Mouse (Mus musculus) midbrain, embryonic 10.5 days (tissue): Measurements from ENCODE around the gene Slco1b2. TPM values are rescaled to one million over a fixed set of nuclear protein-coding genes. Genes with fewer than 3 reads are reported as not detected.
"Not testable (repeated sequence)": the region's sequence is repeated elsewhere in the genome, so short reads cannot be mapped to it uniquely, and the experiment has no call there.

Experiments used
- DNase-seq: peaks from one replicate; pipeline ENCODE4 v3.0.0-alpha.2; 2017; ENCODE audit warnings: low spot score
- H3K27ac ChIP-seq: fragments of 300-500 bp; sonication (generic); replicated peaks from 2 replicates; pipeline ENCODE4 v1.5.1; 2016; ENCODE audit warnings: mild to moderate bottlenecking
- H3K27me3 ChIP-seq: fragments of 300-500 bp; sonication (generic); 2 replicates; pipeline ENCODE4 v1.6.1; 2016; ENCODE audit warnings: low read depth, mild to moderate bottlenecking; ENCODE audit not compliant: poor library complexity, severe bottlenecking
- H3K36me3 ChIP-seq: fragments of 300-500 bp; sonication (generic); 2 replicates; pipeline ENCODE4 v1.6.1; 2016; ENCODE audit warnings: mild to moderate bottlenecking, moderate library complexity
- H3K4me1 ChIP-seq: fragments of 300-500 bp; sonication (generic); 2 replicates; pipeline ENCODE4 v1.6.1; 2016
- H3K4me3 ChIP-seq: fragments of 300-500 bp; sonication (generic); 2 replicates; pipeline ENCODE4 v1.5.1; 2016; ENCODE audit warnings: mild to moderate bottlenecking, moderate library complexity
- H3K9me3 ChIP-seq: fragments of 300-500 bp; sonication (generic); replicated peaks from 2 replicates; pipeline ENCODE4 v1.6.1; 2016; ENCODE audit warnings: mild to moderate bottlenecking
- WGBS: fragments of 180-500 bp; shearing (Covaris S2); methylation state at CpG from one replicate; pipeline ENCODE4 v1.1.7; 2016; 5-methylcytosine and 5-hydroxymethylcytosine counted together
- polyA plus RNA-seq: library from polyadenylated mRNA; unstranded; fragments of >200 nt; fragmentation: Nextera tagmentation; extraction: Ambion mirVana; gene quantifications from 2 replicates; pipeline ENCODE4 v1.2.1, GENCODE M21; 2016

The Slco1b2 gene
- polyA plus RNA-seq, result not detected in 2 replicates

- WGBS, result 92% methylated on average over 3 of the region's 3 CpGs
- Histone ChIP-seq H3K27ac (no peak within 1 kb of the TSS), H3K9me3 (no peaks in the 10 kb centered on the region), H3K4me3 (no peak within 1 kb of the TSS), H3K27me3 (no peaks in the 10 kb centered on the region), H3K36me3 (no peaks in the 10 kb centered on the region), H3K4me1 (no peaks in the 10 kb centered on the region)
- no peak for DNase-seq
Observed at GRCm38 (mm10) chr6:141629291-141629690, at the start of gene Slco1b2. TSS of gene Slco1b2 (plus strand) at chr6:141629518.

DNA sequence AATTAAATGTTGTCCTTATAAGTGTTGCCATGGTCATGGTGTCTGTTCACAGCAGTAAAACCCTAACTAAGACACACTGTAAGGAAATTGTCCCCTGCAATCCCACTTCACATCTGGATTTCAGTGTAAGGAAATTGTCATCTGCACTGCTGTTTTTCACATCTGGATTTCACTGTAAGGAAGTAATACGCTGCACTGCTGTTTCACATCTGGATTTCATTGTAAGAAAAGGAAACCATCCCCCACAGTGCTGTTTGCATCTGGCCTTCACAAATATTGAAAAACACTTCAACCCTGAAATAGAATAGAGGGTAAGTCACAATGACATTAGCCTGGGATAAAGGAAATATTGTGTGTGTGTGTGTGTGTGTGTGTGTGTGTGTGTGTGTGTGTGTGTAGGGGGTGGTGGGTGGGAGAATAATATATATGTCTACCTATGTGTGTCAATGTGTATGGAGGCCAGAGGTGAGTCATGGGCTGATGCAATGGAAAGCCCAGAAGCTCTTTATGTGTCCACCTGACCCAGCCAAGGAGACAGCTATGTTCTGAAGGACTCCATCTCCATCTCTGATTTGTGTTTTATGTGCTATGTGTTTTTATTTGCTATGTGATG, 44.4 kb upstream of the Slco1b2 start:
- H3K9me3 ChIP-seq, result no peaks in the 10 kb centered on the region
- 88% methylated on average over 1 of the region's 1 CpGs for WGBS
- no peaks in the 10 kb centered on the region for H3K4me1 ChIP-seq
- no peak for DNase-seq
- no peak overlapping the region for H3K4me3 ChIP-seq
- no peak overlapping the region for H3K27ac ChIP-seq
- no peaks in the 10 kb centered on the region for H3K27me3 ChIP-seq
- no peaks in the 10 kb centered on the region for H3K36me3 ChIP-seq

GRCm38 (mm10) chr6:141590002-141590401, 39.3 kb upstream of the Slco1b2 start:
- Histone ChIP-seq H3K27ac (no peak overlapping the region), H3K36me3 (no peaks in the 10 kb centered on the region), H3K4me3 (no peak overlapping the region), H3K9me3 (no peaks in the 10 kb centered on the region), H3K27me3 (no peaks in the 10 kb centered on the region), H3K4me1 (no peaks in the 10 kb centered on the region)
- no peak for DNase-seq
- 54% methylated on average over 1 of the region's 1 CpGs for WGBS

GRCm38 (mm10) chr6:141590598-141591200, 38.6 kb upstream of the Slco1b2 start:
- not testable (repeated sequence) for H3K4me3 ChIP-seq, H3K4me1 ChIP-seq, DNase-seq, H3K36me3 ChIP-seq, H3K27me3 ChIP-seq, H3K9me3 ChIP-seq, H3K27ac ChIP-seq
- 65% methylated on average over 4 of the region's 4 CpGs for WGBS

DNA sequence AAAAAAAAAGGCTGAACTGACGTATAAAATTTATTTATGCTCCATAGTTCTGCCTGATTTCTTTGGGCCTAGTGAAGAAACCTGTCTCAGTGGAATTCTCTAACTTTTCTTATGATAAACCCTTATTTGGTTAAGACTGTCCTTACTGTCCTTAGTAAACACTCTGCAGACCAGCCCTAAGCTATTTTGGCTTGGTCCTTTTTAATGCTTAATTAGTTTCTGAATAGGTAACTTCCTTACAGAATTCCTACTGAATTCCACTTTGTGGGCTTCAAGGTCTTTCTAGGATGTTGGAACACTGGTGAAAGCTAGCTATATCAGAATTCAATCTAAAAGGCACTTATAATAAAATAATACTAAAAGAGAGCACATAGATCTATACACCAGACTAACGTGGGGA, 33.2 kb upstream of the Slco1b2 start:
- no peak overlapping the region for H3K27ac ChIP-seq
- WGBS, result 95% methylated on average over 2 of the region's 2 CpGs
- DNase-seq, result no peak
- H3K4me1 ChIP-seq, result no peaks in the 10 kb centered on the region
- H3K27me3 ChIP-seq, result no peaks in the 10 kb centered on the region
- H3K36me3 ChIP-seq, result no peaks in the 10 kb centered on the region
- peaks cover 16% of the 10 kb centered on the region; the same call in 1 of the 2 replicates for H3K9me3 ChIP-seq
- H3K4me3 ChIP-seq, result no peak overlapping the region

- whole genome bisulfite sequencing, result 95% methylated on average over 2 of the region's 2 CpGs
- Histone ChIP-seq H3K4me1 (no peaks in the 10 kb centered on the region), H3K4me3 (no peak overlapping the region), H3K9me3 (peaks cover 16% of the 10 kb centered on the region; the same call in 1 of the 2 replicates), H3K36me3 (no peaks in the 10 kb centered on the region), H3K27me3 (no peaks in the 10 kb centered on the region), H3K27ac (no peak overlapping the region)
- no peak for DNase-seq
Observed at GRCm38 (mm10) chr6:141597037-141597436, 32.3 kb upstream of the Slco1b2 start.

GRCm38 (mm10) chr6:141600940-141601339, 28.4 kb upstream of the Slco1b2 start:
- no peaks in the 10 kb centered on the region for H3K4me1 ChIP-seq
- H3K9me3 ChIP-seq, result peaks cover 16% of the 10 kb centered on the region; the same call in 1 of the 2 replicates
- DNase-seq, result no peak
- no peaks in the 10 kb centered on the region for H3K36me3 ChIP-seq
- H3K27ac ChIP-seq, result no peak overlapping the region
- 65% methylated on average over 9 of the region's 9 CpGs for WGBS
- no peaks in the 10 kb centered on the region for H3K27me3 ChIP-seq
- H3K4me3 ChIP-seq, result no peak overlapping the region

GRCm38 (mm10) chr6:141610702-141611260, 18.5 kb upstream of the Slco1b2 start:
- Histone ChIP-seq H3K9me3 (no peaks in the 10 kb centered on the region), H3K4me3 (no peak overlapping the region), H3K27ac (no peak overlapping the region), H3K27me3 (no peaks in the 10 kb centered on the region), H3K4me1 (no peaks in the 10 kb centered on the region), H3K36me3 (no peaks in the 10 kb centered on the region)
- WGBS, result 77% methylated on average over 2 of the region's 2 CpGs
- DNase-seq, result no peak

- Histone ChIP-seq H3K27ac (no peak overlapping the region), H3K9me3 (no peaks in the 10 kb centered on the region), H3K27me3 (no peaks in the 10 kb centered on the region), H3K36me3 (no peaks in the 10 kb centered on the region), H3K4me1 (no peaks in the 10 kb centered on the region), H3K4me3 (no peak overlapping the region)
- DNase-seq, result no peak
Observed at GRCm38 (mm10) chr6:141614017-141614416, 15.3 kb upstream of the Slco1b2 start.

GRCm38 (mm10) chr6:141615348-141615747, 14.0 kb upstream of the Slco1b2 start:
- DNase-seq, result no peak
- H3K4me3 ChIP-seq, result no peak overlapping the region
- WGBS, result 94% methylated on average over 3 of the region's 3 CpGs

GRCm38 (mm10) chr6:141632935-141633334, 3.6 kb downstream of the Slco1b2 start:
- 93% methylated on average over 6 of the region's 6 CpGs for WGBS
- H3K4me1 ChIP-seq, result no peaks in the 10 kb centered on the region
- H3K27me3 ChIP-seq, result no peaks in the 10 kb centered on the region
- H3K27ac ChIP-seq, result no peak overlapping the region
- no peak for DNase-seq
- no peak overlapping the region for H3K4me3 ChIP-seq
- no peaks in the 10 kb centered on the region for H3K9me3 ChIP-seq
- no peaks in the 10 kb centered on the region for H3K36me3 ChIP-seq

More at GRCm38 (mm10) chr6:141615348-141615747, 14.0 kb upstream of the Slco1b2 start:
- no peak overlapping the region for H3K27ac ChIP-seq
- no peaks in the 10 kb centered on the region for H3K27me3 ChIP-seq
- H3K9me3 ChIP-seq, result no peaks in the 10 kb centered on the region
- no peaks in the 10 kb centered on the region for H3K36me3 ChIP-seq
- H3K4me1 ChIP-seq, result no peaks in the 10 kb centered on the region

DNA sequence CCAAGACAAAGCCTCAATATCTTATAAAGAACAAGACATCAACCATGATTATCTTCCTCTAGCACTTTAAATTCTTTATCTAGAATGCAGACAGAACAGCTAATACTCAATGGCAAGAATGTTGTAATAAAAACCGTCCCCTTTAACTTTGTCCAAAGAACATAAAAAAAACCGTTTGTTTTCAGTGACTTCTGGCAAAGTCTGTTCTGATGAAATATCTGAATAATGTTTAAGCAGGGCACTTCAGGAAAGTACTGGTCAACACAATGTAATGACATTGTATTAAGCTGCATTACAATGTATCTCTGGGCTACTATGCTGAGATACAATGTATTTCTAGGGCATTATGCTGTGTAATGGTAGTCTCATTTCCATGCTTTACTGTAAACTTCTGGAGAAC, 5.9 kb downstream of the Slco1b2 start:
- 79% methylated on average over 2 of the region's 2 CpGs for WGBS
- H3K27me3 ChIP-seq, result no peaks in the 10 kb centered on the region

DNA sequence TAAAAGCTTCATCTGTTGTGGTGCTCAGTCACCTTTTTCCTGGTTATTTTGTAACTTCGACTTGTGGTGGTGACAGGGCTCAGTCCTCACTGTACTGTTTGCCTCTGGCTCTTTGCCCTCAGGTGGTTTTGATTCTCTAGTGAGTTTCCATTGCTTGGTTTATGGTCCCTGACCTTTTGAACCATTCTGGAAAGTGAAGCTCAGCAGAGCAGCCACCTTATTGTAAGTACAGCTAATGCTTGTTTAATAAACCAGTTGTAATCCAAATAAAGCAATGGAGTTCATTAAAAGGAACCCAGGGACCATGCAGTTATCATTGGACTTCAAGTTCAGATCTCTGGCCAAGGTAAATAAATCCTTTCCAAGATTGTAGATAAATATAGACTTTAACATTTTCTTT, 11.3 kb downstream of the Slco1b2 start:
- Histone ChIP-seq H3K27me3 (no peaks in the 10 kb centered on the region), H3K4me3 (no peak overlapping the region), H3K27ac (no peak overlapping the region), H3K36me3 (no peaks in the 10 kb centered on the region), H3K9me3 (no peaks in the 10 kb centered on the region), H3K4me1 (no peaks in the 10 kb centered on the region)
- WGBS, result 73% methylated on average over 1 of the region's 1 CpGs
- no peak for DNase-seq

More for the DNA sequence above, 5.9 kb downstream of the Slco1b2 start:
- no peaks in the 10 kb centered on the region for H3K4me1 ChIP-seq
- H3K36me3 ChIP-seq, result no peaks in the 10 kb centered on the region
- H3K4me3 ChIP-seq, result no peak overlapping the region
- H3K9me3 ChIP-seq, result no peaks in the 10 kb centered on the region
- DNase-seq, result no peak
- no peak overlapping the region for H3K27ac ChIP-seq
